Mouse (Mus musculus): Measurements from ENCODE around the gene Cyp4f14. TPM values are rescaled to one million over a fixed set of nuclear protein-coding genes. Genes with fewer than 3 reads are reported as not detected.

Gene Cyp4f14
- 1 to 10 TPM; 2.6 to 3.8 TPM for total RNA-seq (2021)
- long read RNA-seq, experiment 1, partial matches to known transcripts, result 0 of 3 reads
- long read RNA-seq, experiment 1, other reads (novel, unspliced or antisense), result 3 of 3 reads
- long read RNA-seq, experiment 2, partial matches to known transcripts, result 1 of 3 reads
- long read RNA-seq, experiment 2, other reads (novel, unspliced or antisense), result 2 of 3 reads

DNA sequence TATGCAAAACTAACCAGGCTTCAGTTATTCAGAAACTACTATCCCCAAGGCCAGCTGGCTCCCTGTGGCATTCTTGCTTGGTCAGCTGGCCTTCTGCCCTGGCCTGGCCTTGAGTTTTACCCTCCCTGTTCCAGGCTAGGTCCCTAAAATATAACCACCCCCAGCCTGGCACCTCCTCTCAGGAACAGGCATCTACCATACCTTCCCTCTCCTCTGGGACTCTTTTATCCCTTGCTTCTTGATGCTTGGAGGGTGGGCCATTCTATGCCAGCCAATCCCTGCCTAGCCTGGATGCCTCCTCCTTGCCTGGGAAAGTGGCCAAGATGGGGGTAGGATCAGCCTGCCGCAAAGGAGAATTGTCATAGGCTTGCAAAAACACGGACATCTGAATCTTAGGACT is at the start of gene Cyp4f14:
Gene Cyp4f14, minus strand, starts transcription at position 212 of the 400 bp plus-strand sequence.
- DNase-seq (ENCODE audit: low spot score in 2 of 2), result peak; percentile 22 to 29

GRCm38 (mm10) chr17:32965623-32966290 is 48.6 kb upstream of the Cyp4f14 start, which contains the start of gene Zfp472:
Gene Zfp472 (plus strand): TSS chr17:32965814.
- DNase-seq (ENCODE audit: low spot score in 2 of 2), result peak; percentile 91 to 95

DNA sequence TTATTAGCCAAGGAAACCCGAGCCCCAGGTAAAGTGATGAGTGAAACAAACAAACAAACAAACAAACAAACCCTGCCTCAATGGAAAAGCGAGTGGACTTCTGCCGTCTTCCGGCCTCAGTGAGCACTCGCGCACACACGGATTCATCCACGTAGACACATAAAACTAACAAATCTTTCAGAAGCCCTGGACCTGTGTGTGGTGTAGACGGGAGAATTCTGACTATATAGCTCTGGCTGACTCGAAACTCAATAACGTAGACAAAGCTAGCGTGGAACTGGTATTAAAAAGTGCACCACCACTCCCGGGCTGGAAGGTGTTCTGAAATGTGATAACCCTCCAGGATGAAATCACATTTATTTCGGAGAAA is 48.1 kb upstream of the Cyp4f14 start:
- no peak for DNase-seq (ENCODE audit: low spot score in 2 of 2)

DNA sequence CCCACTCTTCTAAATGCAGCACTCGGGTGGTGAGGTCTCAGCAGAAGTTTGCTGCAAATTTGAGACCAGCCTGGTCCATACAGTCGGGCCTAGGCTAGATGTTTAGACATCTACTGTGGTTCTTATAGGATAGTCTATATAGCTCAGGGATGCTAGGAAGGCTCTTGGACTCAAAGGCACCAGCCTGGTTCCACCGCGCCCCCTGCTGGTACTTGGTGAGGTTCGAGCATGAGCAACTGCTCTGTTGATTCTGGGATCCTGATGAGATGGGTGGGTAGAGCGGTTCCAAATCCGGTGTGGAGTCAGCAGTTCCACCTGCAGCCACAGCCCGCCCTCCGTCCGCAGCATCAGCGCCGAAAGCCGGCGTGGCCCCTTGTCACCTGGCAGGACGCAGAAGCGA is 34.3 kb upstream of the Cyp4f14 start:
- peak; percentile 76 to 87 for DNase-seq (ENCODE audit: low spot score in 2 of 2)

- DNase-seq (ENCODE audit: low spot score in 2 of 2), result no peak
These were observed 33.9 kb upstream of the Cyp4f14 start for GRCm38 (mm10) chr17:32951006-32951405.

DNA sequence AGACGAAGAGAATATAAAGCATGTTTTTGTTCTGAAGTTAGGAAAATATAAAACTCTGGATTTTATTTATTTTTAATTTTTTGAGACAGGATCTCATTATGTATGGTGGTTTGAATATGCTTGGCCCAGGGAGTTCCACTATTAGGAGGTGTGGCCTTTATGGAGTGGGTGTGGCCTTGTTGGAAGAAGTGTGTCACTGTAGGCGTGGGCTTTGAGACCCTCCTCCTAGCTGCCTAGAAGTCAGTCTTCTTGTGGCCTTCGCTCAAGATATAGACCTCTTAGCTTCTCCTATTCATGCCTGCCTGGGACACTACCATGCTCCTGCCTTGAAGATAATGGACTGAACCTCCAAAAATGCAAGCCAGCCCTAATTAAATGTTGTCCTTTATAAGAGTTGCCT is 33.0 kb upstream of the Cyp4f14 start:
- no peak for DNase-seq (ENCODE audit: low spot score in 2 of 2)

DNA sequence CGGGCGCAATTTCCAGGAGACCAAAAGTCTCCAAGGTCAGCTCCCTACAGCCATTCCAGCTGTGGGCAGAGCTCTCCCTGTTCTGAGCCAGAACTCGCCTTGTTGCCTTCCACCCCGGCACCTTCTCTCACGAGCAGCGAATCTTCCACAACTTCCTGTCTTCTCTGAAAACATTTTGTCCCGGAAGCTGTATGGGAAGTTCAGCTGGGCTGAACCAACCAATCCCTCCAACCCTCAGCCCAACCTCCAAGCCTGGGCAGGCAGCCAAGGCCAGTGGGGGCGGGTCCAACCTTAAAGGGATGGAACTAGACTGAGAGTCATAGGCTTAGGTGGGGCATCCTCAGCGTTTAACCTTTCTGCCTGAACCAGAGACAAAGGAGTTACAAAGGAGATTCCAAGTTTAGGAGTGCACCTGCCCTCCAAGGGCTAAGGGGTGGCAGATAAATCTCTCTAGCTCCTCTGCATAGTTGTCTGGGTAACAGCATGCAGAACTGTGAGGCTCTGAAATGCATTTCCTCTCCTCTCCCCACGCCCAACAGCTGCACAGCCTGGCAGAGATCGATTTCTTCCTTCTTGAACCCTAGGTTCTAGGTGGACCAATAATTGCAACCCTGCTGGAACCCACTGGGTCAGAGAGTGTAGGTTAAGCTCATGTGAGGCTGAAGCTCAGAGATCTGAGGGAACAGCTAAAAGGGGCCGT is 30.2 kb upstream of the Cyp4f14 start, which contains the start of gene Cyp4f13:
Gene Cyp4f13, minus strand, starts transcription at position 188 of the 700 bp plus-strand sequence.
- DNase-seq (ENCODE audit: low spot score in 2 of 2), result peak; percentile 94 to 97

- DNase-seq (ENCODE audit: low spot score in 2 of 2), result no peak
These were observed 29.6 kb upstream of the Cyp4f14 start for GRCm38 (mm10) chr17:32946716-32947115.

- no peak for DNase-seq (ENCODE audit: low spot score in 2 of 2)
These were observed 27.4 kb upstream of the Cyp4f14 start for GRCm38 (mm10) chr17:32944402-32945035.

DNA sequence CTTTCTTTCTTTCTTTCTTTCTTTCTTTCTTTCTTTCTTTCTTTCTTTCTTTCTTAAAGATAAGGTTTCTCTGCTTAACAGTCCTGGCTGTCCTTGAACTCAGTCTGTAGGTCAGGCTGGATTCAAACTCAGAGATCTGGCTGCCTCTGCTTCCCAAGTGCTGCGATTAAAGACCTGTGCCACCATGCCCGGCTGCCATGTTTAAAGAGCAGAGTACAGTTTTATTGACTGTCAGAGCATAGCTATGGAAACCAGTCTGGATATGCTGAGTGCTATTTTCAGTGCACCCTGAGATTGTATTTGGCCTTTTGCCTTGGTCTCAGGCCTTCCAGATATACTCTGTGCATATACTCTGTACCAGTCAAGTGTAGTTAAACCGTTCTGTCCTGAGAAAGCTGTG is 26.5 kb upstream of the Cyp4f14 start:
- DNase-seq (ENCODE audit: low spot score in 2 of 2), result no peak

- no peak for DNase-seq (ENCODE audit: low spot score in 2 of 2)
These were observed 22.7 kb upstream of the Cyp4f14 start for GRCm38 (mm10) chr17:32939831-32940230.

DNA sequence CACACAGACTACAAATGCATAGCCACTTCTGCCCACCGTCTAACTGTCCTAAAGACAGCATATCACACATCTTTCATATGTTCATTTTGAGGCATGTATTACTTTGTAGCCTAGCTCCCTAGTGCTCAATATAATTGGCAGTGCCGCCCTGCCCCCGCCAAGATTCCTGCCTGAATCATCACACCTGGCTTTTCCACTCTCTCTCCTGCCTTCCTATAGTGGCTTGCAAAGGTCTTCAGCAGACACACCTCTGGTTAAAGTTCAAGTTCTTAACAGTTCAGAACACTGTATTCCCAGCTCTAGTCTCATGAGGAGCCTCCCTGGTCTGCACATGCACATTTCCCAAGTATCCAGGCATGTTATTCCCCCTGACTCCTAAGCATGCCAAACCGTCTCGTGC is 10.7 kb upstream of the Cyp4f14 start:
- DNase-seq (ENCODE audit: low spot score in 2 of 2), result no peak

DNA sequence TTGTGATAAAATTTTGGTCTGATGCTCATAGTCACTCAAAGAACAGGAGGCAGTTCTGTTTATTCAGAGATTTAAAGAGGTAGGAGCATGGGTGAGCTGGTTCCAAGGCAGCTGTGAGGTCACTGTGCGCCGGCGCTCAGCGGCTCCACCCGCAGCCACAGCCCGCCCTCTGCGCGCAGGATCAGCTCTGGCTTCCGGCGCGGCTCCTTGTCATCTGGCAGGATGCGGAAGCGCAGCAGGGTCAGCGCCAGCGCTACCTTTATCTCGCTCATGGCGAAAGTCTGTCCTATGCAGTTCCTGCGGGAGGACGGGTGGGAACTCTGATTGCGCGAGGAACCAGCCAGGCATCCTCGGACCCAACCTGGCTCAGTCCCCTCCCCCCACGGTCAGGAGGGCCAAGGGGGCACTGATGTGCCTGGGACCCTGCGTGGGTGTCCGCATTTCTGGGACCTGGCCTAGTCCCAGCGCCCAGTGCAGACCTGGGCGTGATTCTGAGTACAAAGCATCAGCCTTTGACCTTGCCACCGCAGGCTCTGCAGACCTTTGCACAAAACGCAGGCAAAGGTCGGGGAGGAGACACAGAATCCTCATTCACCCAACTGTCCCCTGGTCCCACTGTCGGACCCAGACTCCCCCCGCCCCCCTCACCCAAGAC is 7.6 kb upstream of the Cyp4f14 start:
- DNase-seq (ENCODE audit: low spot score in 2 of 2), result peak; percentile 51 to 62

DNA sequence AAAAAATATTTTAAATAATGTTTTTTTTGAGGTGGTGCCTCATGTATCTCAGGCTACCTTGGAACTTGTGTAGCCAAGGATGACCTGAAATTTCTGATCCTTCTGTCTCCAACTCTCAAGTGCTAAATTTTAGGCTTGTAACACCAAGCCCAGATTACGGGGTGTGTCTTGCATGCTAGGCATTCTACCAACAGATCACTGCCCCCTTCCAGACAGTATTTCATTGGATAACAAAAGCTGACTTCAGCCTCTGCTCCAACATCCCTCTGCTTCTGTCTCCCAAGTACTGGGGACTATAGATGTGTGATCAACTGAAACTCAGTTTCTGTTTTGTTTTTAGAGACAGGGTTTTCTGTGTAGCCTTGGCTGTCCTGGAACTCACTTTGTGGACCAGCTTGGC is 6.5 kb upstream of the Cyp4f14 start:
- no peak for DNase-seq (ENCODE audit: low spot score in 2 of 2)

- no peak for DNase-seq (ENCODE audit: low spot score in 2 of 2)
These were observed 2.0 kb upstream of the Cyp4f14 start for GRCm38 (mm10) chr17:32919123-32919522.

DNA sequence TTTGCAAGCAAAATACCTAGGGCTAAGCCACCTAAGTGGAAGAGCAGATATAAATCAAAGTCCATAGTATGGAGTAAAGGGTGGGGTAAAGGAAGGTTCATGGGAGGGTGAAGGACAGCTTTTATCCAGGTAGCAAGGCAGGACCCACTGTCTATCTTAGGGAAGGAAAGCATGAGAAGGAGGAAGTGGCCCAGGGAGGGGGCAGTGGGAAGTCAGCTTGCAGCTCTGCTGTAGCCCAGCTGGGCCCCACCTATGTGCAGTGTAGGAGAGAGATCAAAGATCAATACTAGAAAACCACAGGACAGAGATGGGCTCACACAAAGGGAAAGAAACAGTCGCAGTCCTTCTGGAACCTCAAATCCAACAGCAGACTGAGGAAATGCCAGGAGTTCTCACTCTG is 1.1 kb downstream of the Cyp4f14 start:
- no peak for DNase-seq (ENCODE audit: low spot score in 2 of 2)

GRCm38 (mm10) chr17:32906172-32906571 is 11.0 kb downstream of the Cyp4f14 start:
- DNase-seq (ENCODE audit: low spot score in 2 of 2), result no peak

- DNase-seq (ENCODE audit: low spot score in 2 of 2), result peak; percentile 14 to 22
These were observed 11.9 kb downstream of the Cyp4f14 start for GRCm38 (mm10) chr17:32905239-32905638.

- DNase-seq (ENCODE audit: low spot score in 2 of 2), result no peak
These were observed 12.7 kb downstream of the Cyp4f14 start for GRCm38 (mm10) chr17:32904414-32904813.

GRCm38 (mm10) chr17:32901751-32902525 is 15.2 kb downstream of the Cyp4f14 start:
- DNase-seq (ENCODE audit: low spot score in 2 of 2), result no peak
